Mouse (Mus musculus) lung, postnatal 0 days (tissue): ENCODE measurements at regions not wholly inside any gene's neighbourhood (a gene's known extent, or its start where the extent isn't known, plus 50 kb on each side); places are given as distances from the start of the nearest gene placed in this dataset.

Experiments used
- ATAC-seq: fragments of 200-750 bp; cut with Nextera tagmentation; 2 replicates; pipeline ENCODE4 v1.8.0; 2017; ENCODE audit warnings: moderate library complexity
- DNase-seq: peaks from one replicate; pipeline ENCODE4 v3.0.0-alpha.2; 2016; ENCODE audit warnings: low spot score
- H3K27ac ChIP-seq: fragments of 300-500 bp; sonication (generic); 2 replicates; pipeline ENCODE4 v1.5.1; 2014; ENCODE audit warnings: antibody characterized with exemption, mild to moderate bottlenecking, low read length, mixed read lengths
- H3K27me3 ChIP-seq: fragments of 300-500 bp; sonication (generic); replicated peaks from 2 replicates; pipeline ENCODE4 v1.6.1; 2014; ENCODE audit warnings: low read length, mixed read lengths; ENCODE audit not compliant: insufficient read depth
- H3K36me3 ChIP-seq: fragments of 300-500 bp; sonication (generic); 2 replicates; pipeline ENCODE4 v1.6.1; 2014; ENCODE audit warnings: low read length, mixed read lengths; ENCODE audit not compliant: insufficient read depth
- H3K4me1 ChIP-seq: fragments of 300-500 bp; sonication (generic); 2 replicates; pipeline ENCODE4 v1.6.1; 2014; ENCODE audit warnings: antibody characterized with exemption, low read depth, low read length, mixed read lengths; ENCODE audit not compliant: insufficient read depth
- H3K4me2 ChIP-seq: fragments of 300-500 bp; sonication (generic); replicated peaks from 2 replicates; pipeline ENCODE4 v1.6.1; 2014; ENCODE audit warnings: low read depth, mild to moderate bottlenecking, low read length, moderate library complexity, mixed read lengths
- H3K4me3 ChIP-seq: fragments of 300-500 bp; sonication (generic); 2 replicates; pipeline ENCODE4 v1.5.1; 2014; ENCODE audit warnings: low read depth, low read length
- H3K9ac ChIP-seq: fragments of 300-500 bp; sonication (generic); replicated peaks from 2 replicates; pipeline ENCODE4 v1.6.1; 2014; ENCODE audit warnings: low read depth, mild to moderate bottlenecking
- H3K9me3 ChIP-seq: fragments of 300-500 bp; sonication (generic); 2 replicates; pipeline ENCODE4 v1.6.1; 2016; ENCODE audit warnings: low read length, mixed read lengths
- CTCF ChIP-seq: IDR thresholded peaks from 2 replicates; pipeline ENCODE4 v1.5.1; 2016; ENCODE audit warnings: antibody characterized with exemption, mild to moderate bottlenecking
- EP300 ChIP-seq: IDR thresholded peaks from 2 replicates; pipeline ENCODE4 v1.6.1; 2016; ENCODE audit warnings: antibody characterized with exemption, mild to moderate bottlenecking, control low read depth
- WGBS: fragments of 180-500 bp; shearing (Covaris S2); extraction: QIAGEN DNeasy Blood & Tissue Kit; methylation state at CpG from one replicate; pipeline ENCODE4 v1.1.7; 2014; 5-methylcytosine and 5-hydroxymethylcytosine counted together

GRCm38 (mm10) chr4:66586647-66587046 lies 182.2 kb upstream of the Astn2 start:
- no peaks in the 10 kb centered on the region for H3K27me3 ChIP-seq
- 65% methylated on average over 5 of the region's 5 CpGs for WGBS
- H3K9me3 ChIP-seq: no peaks in the 10 kb centered on the region
- DNase-seq (no peak), ATAC-seq (no peak)
- H3K4me2 ChIP-seq: no peak overlapping the region
- no peak overlapping the region for H3K27ac ChIP-seq
- no peaks in the 10 kb centered on the region for H3K36me3 ChIP-seq
- no peak for TF ChIP-seq EP300
- TF ChIP-seq CTCF: no peak
- no peak overlapping the region for H3K9ac ChIP-seq
- no peaks in the 10 kb centered on the region for H3K4me1 ChIP-seq
- no peak overlapping the region for H3K4me3 ChIP-seq

- DNase-seq (no peak), ATAC-seq (no peak)
- no peak overlapping the region for H3K9ac ChIP-seq
- WGBS: 30% methylated on average over 3 of the region's 3 CpGs
- no peak overlapping the region for H3K4me3 ChIP-seq
- no peaks in the 10 kb centered on the region for H3K9me3 ChIP-seq
- H3K4me1 ChIP-seq: no peaks in the 10 kb centered on the region
- no peaks in the 10 kb centered on the region for H3K27me3 ChIP-seq
- TF ChIP-seq CTCF (no peak), EP300 (no peak)
- no peaks in the 10 kb centered on the region for H3K36me3 ChIP-seq
- H3K27ac ChIP-seq: no peak overlapping the region
- H3K4me2 ChIP-seq: no peak overlapping the region
Observed at GRCm38 (mm10) chr4:66586166-66586565, 181.8 kb upstream of the Astn2 start.

- ATAC-seq: no peak
- H3K27me3 ChIP-seq: no peaks in the 10 kb centered on the region
- no peak overlapping the region for H3K4me2 ChIP-seq
- no peak overlapping the region for H3K27ac ChIP-seq
- TF ChIP-seq EP300 (no peak), CTCF (no peak)
- H3K4me1 ChIP-seq: no peaks in the 10 kb centered on the region
- DNase-seq: no peak
- H3K9me3 ChIP-seq: no peaks in the 10 kb centered on the region
- H3K9ac ChIP-seq: no peak overlapping the region
- no peaks in the 10 kb centered on the region for H3K36me3 ChIP-seq
- H3K4me3 ChIP-seq: no peak overlapping the region
Observed at GRCm38 (mm10) chr4:66556936-66557335, 152.5 kb upstream of the Astn2 start.

DNA sequence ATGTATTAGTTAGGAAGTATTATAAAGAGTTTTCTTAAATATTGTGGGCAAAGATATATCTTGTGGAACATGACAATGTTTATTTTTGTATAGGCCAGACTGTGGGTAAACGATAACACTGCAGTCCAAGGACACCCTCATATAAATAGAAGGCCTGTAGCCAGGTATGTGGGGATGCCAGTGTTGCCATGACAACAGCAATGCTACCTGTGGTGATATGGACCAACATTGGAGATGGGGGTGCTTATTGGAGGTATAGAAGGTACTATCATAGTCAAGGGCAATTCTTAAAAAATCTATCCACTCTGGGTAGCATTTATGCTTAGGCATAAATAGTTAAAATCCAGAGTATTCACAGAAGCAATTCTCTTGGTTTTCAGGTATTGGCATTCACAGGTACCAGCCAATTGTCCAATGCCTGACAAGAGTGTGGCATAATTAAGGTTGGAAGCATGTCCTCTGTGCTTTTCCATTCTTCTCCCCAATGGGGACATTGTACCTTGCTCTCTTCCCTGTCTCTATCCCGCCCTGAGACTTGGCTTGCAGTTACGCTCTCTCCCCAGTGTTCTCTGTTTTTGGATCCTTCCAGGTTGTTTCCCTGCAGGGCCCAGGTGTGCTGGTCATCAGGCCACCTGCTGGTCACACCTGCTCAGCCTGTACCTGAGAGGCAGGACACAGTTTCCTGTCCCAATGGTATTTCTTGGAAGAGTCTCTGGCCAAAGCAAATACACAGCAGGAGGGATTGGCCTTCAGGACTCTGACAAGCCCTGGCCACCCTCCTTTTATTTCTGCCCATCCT lies 146.1 kb upstream of the Astn2 start:
- ATAC-seq: no peak

GRCm38 (mm10) chr4:66542833-66543436 lies 138.5 kb upstream of the Astn2 start:
- TF ChIP-seq EP300 (no peak), CTCF (no peak)
- WGBS: 52% methylated on average over 4 of the region's 4 CpGs
- Histone ChIP-seq H3K9ac (no peak overlapping the region), H3K36me3 (no peaks in the 10 kb centered on the region), H3K27ac (no peak overlapping the region), H3K27me3 (no peaks in the 10 kb centered on the region), H3K4me1 (no peaks in the 10 kb centered on the region), H3K9me3 (no peaks in the 10 kb centered on the region), H3K4me3 (no peak overlapping the region), H3K4me2 (no peak overlapping the region)
- ATAC-seq (no peak), DNase-seq (no peak)

More for the DNA sequence above, 146.1 kb upstream of the Astn2 start:
- no peaks in the 10 kb centered on the region for H3K36me3 ChIP-seq
- H3K4me1 ChIP-seq: no peaks in the 10 kb centered on the region
- H3K27ac ChIP-seq: no peak overlapping the region
- no peak for DNase-seq
- H3K9me3 ChIP-seq: no peaks in the 10 kb centered on the region
- TF ChIP-seq CTCF (no peak), EP300 (no peak)
- no peak overlapping the region for H3K4me2 ChIP-seq
- H3K4me3 ChIP-seq: no peak overlapping the region
- WGBS: 61% methylated on average over 3 of the region's 3 CpGs
- H3K27me3 ChIP-seq: no peaks in the 10 kb centered on the region
- no peak overlapping the region for H3K9ac ChIP-seq

DNA sequence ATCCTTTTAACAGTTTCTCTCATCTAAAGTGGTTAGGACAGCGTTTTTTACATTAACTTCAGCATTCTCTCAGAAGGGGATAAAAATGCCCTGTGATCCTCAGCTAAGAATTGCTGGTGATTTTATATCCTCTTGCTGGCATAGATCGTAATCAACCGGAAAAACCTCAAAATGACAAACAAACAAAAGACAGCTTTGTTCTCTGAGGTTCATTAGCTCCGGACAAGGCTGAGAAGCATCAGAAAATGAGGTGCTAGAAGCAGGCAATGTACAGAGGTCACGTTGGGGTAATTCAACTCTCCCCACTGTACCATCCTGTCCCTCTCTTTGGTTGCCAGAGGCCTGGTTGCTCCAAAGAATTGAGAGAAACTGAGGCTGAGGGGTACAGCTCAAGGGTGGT lies 120.0 kb upstream of the Astn2 start:
- no peaks in the 10 kb centered on the region for H3K36me3 ChIP-seq
- no peak overlapping the region for H3K4me2 ChIP-seq
- H3K27ac ChIP-seq: no peak overlapping the region
- ATAC-seq (no peak), DNase-seq (no peak)
- WGBS: 53% methylated on average over 5 of the region's 5 CpGs
- no peaks in the 10 kb centered on the region for H3K4me1 ChIP-seq
- TF ChIP-seq EP300: no peak
- TF ChIP-seq CTCF: no peak
- H3K27me3 ChIP-seq: no peaks in the 10 kb centered on the region
- no peak overlapping the region for H3K9ac ChIP-seq
- H3K4me3 ChIP-seq: no peak overlapping the region
- H3K9me3 ChIP-seq: no peaks in the 10 kb centered on the region
